Mouse (Mus musculus): ENCODE measurements around the gene Ankrd55. TPM values are rescaled to one million over a fixed set of nuclear protein-coding genes. Genes with fewer than 3 reads are reported as not detected.
"Not testable (repeated sequence)": the region's sequence is repeated elsewhere in the genome, so short reads cannot be mapped to it uniquely, and the experiment has no call there.

Ankrd55 gene
- polyA plus RNA-seq, 1 experiment from 2014 or later, result 0.92 TPM

GRCm38 (mm10) chr13:112308672-112309071 lies 20.4 kb downstream of the Ankrd55 start:
- WGBS, result 3% methylated on average over 1 of the region's 1 CpGs
- DNase-seq (ENCODE audit: low spot score), result peak; percentile 74
- Histone ChIP-seq H3K27me3 (replicated peaks; ENCODE audit: control insufficient read depth, insufficient read depth, low read length) (no peaks in the 10 kb centered on the region), H3K36me3 (ENCODE audit: control insufficient read depth, insufficient read depth, low read length) (no peaks in the 10 kb centered on the region), H3K4me3 (ENCODE audit: low read depth, low read length) (no peak overlapping the region), H3K9ac (ENCODE audit: low read depth, low read length) (no peak overlapping the region), H3K4me2 (ENCODE audit: low read depth, low read length) (no peak overlapping the region), H3K4me1 (ENCODE audit: control insufficient read depth, insufficient read depth, low read length) (no peaks in the 10 kb centered on the region), H3K27ac (replicated peaks; ENCODE audit: low read depth, low read length) (no peak overlapping the region), H3K9me3 (ENCODE audit: control insufficient read depth, low read length) (0 out of 2 replicates have a peak, but pooled peaks cover 4% of the 10 kb centered on the region)
- ATAC-seq (ENCODE audit: low read depth), result no peak

GRCm38 (mm10) chr13:112311611-112312010 lies 23.4 kb downstream of the Ankrd55 start:
- H3K36me3 ChIP-seq (ENCODE audit: control insufficient read depth, insufficient read depth, low read length); H3K27me3 ChIP-seq (replicated peaks; ENCODE audit: control insufficient read depth, insufficient read depth, low read length); ATAC-seq (ENCODE audit: low read depth); H3K9me3 ChIP-seq (ENCODE audit: control insufficient read depth, low read length); H3K4me3 ChIP-seq (ENCODE audit: low read depth, low read length); H3K9ac ChIP-seq (ENCODE audit: low read depth, low read length); H3K4me2 ChIP-seq (ENCODE audit: low read depth, low read length); H3K27ac ChIP-seq (replicated peaks; ENCODE audit: low read depth, low read length): not testable (repeated sequence)
- 53% methylated on average over 3 of the region's 3 CpGs for WGBS
- DNase-seq (ENCODE audit: low spot score), result peak; percentile 71
- H3K4me1 ChIP-seq (ENCODE audit: control insufficient read depth, insufficient read depth, low read length), result peaks cover 15% of the 10 kb centered on the region; the same call in 1 of the 2 replicates

- Histone ChIP-seq H3K9me3 (ENCODE audit: control insufficient read depth, low read length) (peaks cover 5% of the 10 kb centered on the region; the same call in 1 of the 2 replicates), H3K4me2 (ENCODE audit: low read depth, low read length) (no peak overlapping the region), H3K9ac (ENCODE audit: low read depth, low read length) (no peak overlapping the region), H3K4me3 (ENCODE audit: low read depth, low read length) (no peak overlapping the region), H3K27me3 (replicated peaks; ENCODE audit: control insufficient read depth, insufficient read depth, low read length) (no peaks in the 10 kb centered on the region), H3K27ac (replicated peaks; ENCODE audit: low read depth, low read length) (no peak overlapping the region), H3K36me3 (ENCODE audit: control insufficient read depth, insufficient read depth, low read length) (no peaks in the 10 kb centered on the region), H3K4me1 (ENCODE audit: control insufficient read depth, insufficient read depth, low read length) (peaks cover 15% of the 10 kb centered on the region; the same call in 1 of the 2 replicates)
- 0 out of 2 replicates have a peak, but pooled peaks have one; percentile 9 for ATAC-seq (ENCODE audit: low read depth)
- DNase-seq (ENCODE audit: low spot score), result no peak
- WGBS, result 28% methylated on average over 3 of the region's 3 CpGs
Observed at GRCm38 (mm10) chr13:112315442-112315841, 27.2 kb downstream of the Ankrd55 start.

GRCm38 (mm10) chr13:112316622-112317482 lies 28.6 kb downstream of the Ankrd55 start:
- Histone ChIP-seq H3K27ac (replicated peaks; ENCODE audit: low read depth, low read length) (no peak overlapping the region), H3K36me3 (ENCODE audit: control insufficient read depth, insufficient read depth, low read length) (no peaks in the 10 kb centered on the region), H3K4me1 (ENCODE audit: control insufficient read depth, insufficient read depth, low read length) (peaks cover 15% of the 10 kb centered on the region; the same call in 1 of the 2 replicates), H3K4me2 (ENCODE audit: low read depth, low read length) (no peak overlapping the region), H3K4me3 (ENCODE audit: low read depth, low read length) (no peak overlapping the region), H3K9ac (ENCODE audit: low read depth, low read length) (no peak overlapping the region), H3K27me3 (replicated peaks; ENCODE audit: control insufficient read depth, insufficient read depth, low read length) (no peaks in the 10 kb centered on the region), H3K9me3 (ENCODE audit: control insufficient read depth, low read length) (peaks cover 5% of the 10 kb centered on the region; the same call in 1 of the 2 replicates)
- DNase-seq (ENCODE audit: low spot score) (no peak), ATAC-seq (ENCODE audit: low read depth) (no peak)
- WGBS, result 78% methylated on average over 11 of the region's 11 CpGs

- peaks cover 5% of the 10 kb centered on the region; the same call in 1 of the 2 replicates for H3K9me3 ChIP-seq (ENCODE audit: control insufficient read depth, low read length)
- H3K4me3 ChIP-seq (ENCODE audit: low read depth, low read length), result no peak overlapping the region
- ATAC-seq (ENCODE audit: low read depth) (no peak), DNase-seq (ENCODE audit: low spot score) (no peak)
- H3K36me3 ChIP-seq (ENCODE audit: control insufficient read depth, insufficient read depth, low read length), result no peaks in the 10 kb centered on the region
- H3K9ac ChIP-seq (ENCODE audit: low read depth, low read length), result no peak overlapping the region
- WGBS, result 84% methylated on average over 8 of the region's 8 CpGs
- H3K4me2 ChIP-seq (ENCODE audit: low read depth, low read length), result no peak overlapping the region
- H3K27ac ChIP-seq (replicated peaks; ENCODE audit: low read depth, low read length), result no peak overlapping the region
- H3K4me1 ChIP-seq (ENCODE audit: control insufficient read depth, insufficient read depth, low read length), result peaks cover 15% of the 10 kb centered on the region; the same call in 1 of the 2 replicates
- no peaks in the 10 kb centered on the region for H3K27me3 ChIP-seq (replicated peaks; ENCODE audit: control insufficient read depth, insufficient read depth, low read length)
Observed at GRCm38 (mm10) chr13:112318124-112318523, 29.9 kb downstream of the Ankrd55 start.

- 54% methylated on average over 12 of the region's 12 CpGs for WGBS
- Histone ChIP-seq H3K36me3 (ENCODE audit: control insufficient read depth, insufficient read depth, low read length) (no peaks in the 10 kb centered on the region), H3K27me3 (replicated peaks; ENCODE audit: control insufficient read depth, insufficient read depth, low read length) (no peaks in the 10 kb centered on the region), H3K4me3 (ENCODE audit: low read depth, low read length) (no peak overlapping the region), H3K27ac (replicated peaks; ENCODE audit: low read depth, low read length) (no peak overlapping the region), H3K9me3 (ENCODE audit: control insufficient read depth, low read length) (peaks cover 5% of the 10 kb centered on the region; the same call in 1 of the 2 replicates), H3K4me1 (ENCODE audit: control insufficient read depth, insufficient read depth, low read length) (peaks cover 9% of the 10 kb centered on the region; the same call in 1 of the 2 replicates), H3K4me2 (ENCODE audit: low read depth, low read length) (no peak overlapping the region), H3K9ac (ENCODE audit: low read depth, low read length) (no peak overlapping the region)
- no peak for ATAC-seq (ENCODE audit: low read depth)
- DNase-seq (ENCODE audit: low spot score), result no peak
Observed at GRCm38 (mm10) chr13:112323591-112324266, 35.5 kb downstream of the Ankrd55 start.

- Histone ChIP-seq H3K4me3 (ENCODE audit: low read depth, low read length) (no peak overlapping the region), H3K27ac (replicated peaks; ENCODE audit: low read depth, low read length) (no peak overlapping the region), H3K9ac (ENCODE audit: low read depth, low read length) (no peak overlapping the region), H3K36me3 (ENCODE audit: control insufficient read depth, insufficient read depth, low read length) (no peaks in the 10 kb centered on the region), H3K4me2 (ENCODE audit: low read depth, low read length) (no peak overlapping the region), H3K27me3 (replicated peaks; ENCODE audit: control insufficient read depth, insufficient read depth, low read length) (no peaks in the 10 kb centered on the region), H3K9me3 (ENCODE audit: control insufficient read depth, low read length) (no peaks in the 10 kb centered on the region), H3K4me1 (ENCODE audit: control insufficient read depth, insufficient read depth, low read length) (peaks cover 9% of the 10 kb centered on the region; the same call in 1 of the 2 replicates)
- no peak for ATAC-seq (ENCODE audit: low read depth)
- 82% methylated on average over 2 of the region's 2 CpGs for WGBS
- no peak for DNase-seq (ENCODE audit: low spot score)
Observed at GRCm38 (mm10) chr13:112325126-112325525, 36.9 kb downstream of the Ankrd55 start.

GRCm38 (mm10) chr13:112326403-112326802 lies 38.2 kb downstream of the Ankrd55 start:
- DNase-seq (ENCODE audit: low spot score) (no peak), ATAC-seq (ENCODE audit: low read depth) (no peak)
- H3K36me3 ChIP-seq (ENCODE audit: control insufficient read depth, insufficient read depth, low read length), result no peaks in the 10 kb centered on the region
- no peak overlapping the region for H3K4me3 ChIP-seq (ENCODE audit: low read depth, low read length)
- no peak overlapping the region for H3K9ac ChIP-seq (ENCODE audit: low read depth, low read length)
- WGBS, result 74% methylated on average over 7 of the region's 7 CpGs
- H3K4me2 ChIP-seq (ENCODE audit: low read depth, low read length), result no peak overlapping the region
- no peaks in the 10 kb centered on the region for H3K27me3 ChIP-seq (replicated peaks; ENCODE audit: control insufficient read depth, insufficient read depth, low read length)
- H3K9me3 ChIP-seq (ENCODE audit: control insufficient read depth, low read length), result no peaks in the 10 kb centered on the region
- peaks cover 18% of the 10 kb centered on the region for H3K4me1 ChIP-seq (ENCODE audit: control insufficient read depth, insufficient read depth, low read length)
- peak overlapping the region; percentile 11; the same call in 1 of the 2 replicates for H3K27ac ChIP-seq (replicated peaks; ENCODE audit: low read depth, low read length)
